Mouse (Mus musculus): ENCODE measurements around the gene Ptpro. TPM values are rescaled to one million over a fixed set of nuclear protein-coding genes. Genes with fewer than 3 reads are reported as not detected.

The Ptpro gene
- polyA plus RNA-seq, 1 experiment from 2014 or later = 1.5 TPM

DNA sequence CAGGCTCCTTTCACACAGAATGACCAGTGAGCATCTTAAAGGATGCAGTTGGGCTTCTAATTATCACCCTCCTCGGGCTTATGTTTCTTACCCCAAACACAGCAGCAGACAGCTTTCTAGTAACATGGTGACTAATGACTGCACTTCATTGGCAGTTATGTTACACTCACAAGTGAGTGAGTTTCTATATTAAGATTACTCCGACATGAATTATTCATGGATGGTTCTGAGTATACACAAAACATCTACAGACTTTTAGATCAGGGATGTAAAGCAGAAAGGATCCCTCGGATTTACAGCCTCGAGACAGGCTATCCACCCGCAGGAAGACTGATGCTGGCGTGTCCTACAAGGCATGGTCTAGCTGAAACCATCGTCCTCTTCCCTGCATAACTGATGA lies 230.8 kb downstream of the Ptpro start:
- no peaks in the 10 kb centered on the region for H3K9me3 ChIP-seq (replicated peaks; ENCODE audit: control insufficient read depth, low read length)
- 79% methylated on average over 7 of the region's 7 CpGs for WGBS (ENCODE audit: insufficient replicate concordance)
- H3K9ac ChIP-seq (ENCODE audit: low read depth, low read length) = no peak overlapping the region
- 0 out of 2 replicates have a peak, but pooled peaks cover 4% of the 10 kb centered on the region for H3K4me1 ChIP-seq (ENCODE audit: control insufficient read depth, insufficient read depth, low read length)
- H3K4me3 ChIP-seq (ENCODE audit: low read depth, low read length) = no peak overlapping the region
- no peak overlapping the region for H3K4me2 ChIP-seq
- no peaks in the 10 kb centered on the region for H3K27me3 ChIP-seq (ENCODE audit: control insufficient read depth, insufficient read depth, low read length)
- H3K27ac ChIP-seq (ENCODE audit: low read depth, low read length) = no peak overlapping the region
- no peak for ATAC-seq (replicated peaks; ENCODE audit: insufficient number of reproducible peaks, low FRiP score, low TSS enrichment)
- H3K36me3 ChIP-seq (ENCODE audit: control insufficient read depth, insufficient read depth, low read length) = no peaks in the 10 kb centered on the region

DNA sequence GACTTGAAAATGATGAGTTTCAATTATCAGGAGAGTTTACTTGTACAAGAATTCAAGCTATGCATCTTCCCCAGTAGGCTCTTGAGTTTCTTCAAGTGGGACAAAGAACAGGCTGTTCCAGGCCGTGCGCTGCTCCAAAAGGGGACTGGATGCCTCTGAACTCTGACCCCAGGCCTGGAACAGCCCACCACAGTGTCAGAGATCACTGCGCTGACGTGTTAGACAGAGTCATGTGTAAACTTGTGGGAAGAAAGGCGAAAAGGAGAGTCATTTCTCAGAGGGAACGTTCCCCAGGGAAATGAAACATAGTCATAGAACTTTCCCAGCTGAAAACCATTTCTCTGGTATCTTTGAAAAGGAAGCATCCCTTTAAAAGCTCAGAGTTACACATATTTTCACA lies 235.3 kb downstream of the Ptpro start:
- 0 out of 2 replicates have a peak, but pooled peaks cover 4% of the 10 kb centered on the region for H3K4me1 ChIP-seq (ENCODE audit: control insufficient read depth, insufficient read depth, low read length)
- H3K27me3 ChIP-seq (ENCODE audit: control insufficient read depth, insufficient read depth, low read length) = no peaks in the 10 kb centered on the region
- no peak for ATAC-seq (replicated peaks; ENCODE audit: insufficient number of reproducible peaks, low FRiP score, low TSS enrichment)
- H3K36me3 ChIP-seq (ENCODE audit: control insufficient read depth, insufficient read depth, low read length) = no peaks in the 10 kb centered on the region
- no peaks in the 10 kb centered on the region for H3K9me3 ChIP-seq (replicated peaks; ENCODE audit: control insufficient read depth, low read length)
- WGBS (ENCODE audit: insufficient replicate concordance) = 37% methylated on average over 6 of the region's 6 CpGs
- H3K9ac ChIP-seq (ENCODE audit: low read depth, low read length) = no peak overlapping the region
- no peak overlapping the region for H3K4me2 ChIP-seq
- no peak overlapping the region for H3K4me3 ChIP-seq (ENCODE audit: low read depth, low read length)
- no peak overlapping the region for H3K27ac ChIP-seq (ENCODE audit: low read depth, low read length)

DNA sequence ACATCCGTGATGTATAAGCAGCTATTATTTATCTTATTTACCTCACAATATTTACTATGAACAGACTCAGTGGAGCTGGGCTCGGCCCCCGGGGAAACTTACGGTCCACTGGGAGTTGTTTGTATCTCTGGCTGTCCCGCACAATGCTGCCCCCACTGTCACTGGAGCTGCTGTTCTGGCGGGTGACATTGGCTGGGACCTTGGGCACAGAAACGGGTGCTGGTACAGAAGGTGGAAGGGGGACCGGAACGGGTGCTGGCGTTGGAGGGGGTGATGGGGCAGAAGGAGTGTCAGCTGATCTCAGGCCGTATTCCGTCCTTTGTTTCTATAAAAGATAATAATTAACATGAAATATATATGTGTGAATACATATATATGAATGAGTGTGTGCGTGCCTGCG lies 238.0 kb downstream of the Ptpro start:
- Histone ChIP-seq H3K9ac (ENCODE audit: low read depth, low read length) (no peak overlapping the region), H3K4me1 (ENCODE audit: control insufficient read depth, insufficient read depth, low read length) (no peaks in the 10 kb centered on the region), H3K4me3 (ENCODE audit: low read depth, low read length) (no peak overlapping the region), H3K36me3 (ENCODE audit: control insufficient read depth, insufficient read depth, low read length) (no peaks in the 10 kb centered on the region), H3K9me3 (replicated peaks; ENCODE audit: control insufficient read depth, low read length) (no peaks in the 10 kb centered on the region), H3K4me2 (no peak overlapping the region), H3K27me3 (ENCODE audit: control insufficient read depth, insufficient read depth, low read length) (no peaks in the 10 kb centered on the region), H3K27ac (ENCODE audit: low read depth, low read length) (no peak overlapping the region)
- 87% methylated on average over 14 of the region's 14 CpGs for WGBS (ENCODE audit: insufficient replicate concordance)
- no peak for ATAC-seq (replicated peaks; ENCODE audit: insufficient number of reproducible peaks, low FRiP score, low TSS enrichment)

DNA sequence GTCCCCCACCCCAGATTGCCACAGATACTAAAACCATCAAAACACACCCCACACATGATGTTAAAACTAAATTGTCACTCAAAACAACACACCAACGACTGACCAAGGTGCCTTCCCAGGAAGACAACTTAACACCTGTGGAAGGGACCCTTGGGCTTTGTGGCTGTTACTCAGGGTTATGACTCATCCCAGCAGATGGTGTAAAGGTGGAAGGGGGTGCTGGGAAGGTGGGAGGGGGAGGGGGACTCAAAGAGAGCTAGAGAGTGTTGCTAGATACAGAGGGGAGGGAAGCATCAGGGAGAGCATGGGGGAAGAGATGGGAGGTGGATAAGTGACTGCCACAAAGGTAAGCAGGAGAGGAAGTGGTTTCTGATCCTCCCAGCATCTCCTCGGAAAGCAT lies 239.5 kb downstream of the Ptpro start:
- 46% methylated on average over 2 of the region's 2 CpGs for WGBS (ENCODE audit: insufficient replicate concordance)
- no peak overlapping the region for H3K9ac ChIP-seq (ENCODE audit: low read depth, low read length)
- H3K27ac ChIP-seq (ENCODE audit: low read depth, low read length) = no peak overlapping the region
- H3K36me3 ChIP-seq (ENCODE audit: control insufficient read depth, insufficient read depth, low read length) = no peaks in the 10 kb centered on the region
- ATAC-seq (replicated peaks; ENCODE audit: insufficient number of reproducible peaks, low FRiP score, low TSS enrichment) = no peak
- no peak overlapping the region for H3K4me2 ChIP-seq
- no peak overlapping the region for H3K4me3 ChIP-seq (ENCODE audit: low read depth, low read length)
- H3K4me1 ChIP-seq (ENCODE audit: control insufficient read depth, insufficient read depth, low read length) = no peaks in the 10 kb centered on the region
- H3K27me3 ChIP-seq (ENCODE audit: control insufficient read depth, insufficient read depth, low read length) = no peaks in the 10 kb centered on the region
- no peaks in the 10 kb centered on the region for H3K9me3 ChIP-seq (replicated peaks; ENCODE audit: control insufficient read depth, low read length)

DNA sequence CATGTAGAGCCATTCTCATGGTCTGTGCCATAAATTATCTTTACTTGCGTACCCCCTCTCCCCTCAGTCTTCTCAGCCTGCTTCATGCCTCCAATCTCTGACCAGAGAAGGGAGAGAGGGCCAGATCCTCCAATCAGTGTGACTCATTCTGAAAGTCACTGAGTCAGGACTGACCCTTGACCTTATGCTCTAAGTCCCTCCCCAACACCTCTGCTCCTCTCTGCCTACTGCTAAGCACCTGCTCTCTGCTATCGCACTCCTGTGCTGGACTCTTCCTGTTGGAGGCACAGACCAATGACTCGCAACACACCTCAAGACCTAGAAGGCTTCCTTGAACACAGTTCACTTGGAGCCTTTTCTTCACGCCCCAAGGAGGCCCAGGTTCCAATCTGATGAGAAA lies 240.5 kb downstream of the Ptpro start:
- WGBS (ENCODE audit: insufficient replicate concordance) = 82% methylated on average over 4 of the region's 4 CpGs
- no peaks in the 10 kb centered on the region for H3K27me3 ChIP-seq (ENCODE audit: control insufficient read depth, insufficient read depth, low read length)
- no peak overlapping the region for H3K9ac ChIP-seq (ENCODE audit: low read depth, low read length)
- no peak overlapping the region for H3K4me2 ChIP-seq
- no peak for ATAC-seq (replicated peaks; ENCODE audit: insufficient number of reproducible peaks, low FRiP score, low TSS enrichment)
- no peak overlapping the region for H3K27ac ChIP-seq (ENCODE audit: low read depth, low read length)
- no peaks in the 10 kb centered on the region for H3K9me3 ChIP-seq (replicated peaks; ENCODE audit: control insufficient read depth, low read length)
- no peaks in the 10 kb centered on the region for H3K36me3 ChIP-seq (ENCODE audit: control insufficient read depth, insufficient read depth, low read length)
- H3K4me3 ChIP-seq (ENCODE audit: low read depth, low read length) = no peak overlapping the region
- H3K4me1 ChIP-seq (ENCODE audit: control insufficient read depth, insufficient read depth, low read length) = no peaks in the 10 kb centered on the region

DNA sequence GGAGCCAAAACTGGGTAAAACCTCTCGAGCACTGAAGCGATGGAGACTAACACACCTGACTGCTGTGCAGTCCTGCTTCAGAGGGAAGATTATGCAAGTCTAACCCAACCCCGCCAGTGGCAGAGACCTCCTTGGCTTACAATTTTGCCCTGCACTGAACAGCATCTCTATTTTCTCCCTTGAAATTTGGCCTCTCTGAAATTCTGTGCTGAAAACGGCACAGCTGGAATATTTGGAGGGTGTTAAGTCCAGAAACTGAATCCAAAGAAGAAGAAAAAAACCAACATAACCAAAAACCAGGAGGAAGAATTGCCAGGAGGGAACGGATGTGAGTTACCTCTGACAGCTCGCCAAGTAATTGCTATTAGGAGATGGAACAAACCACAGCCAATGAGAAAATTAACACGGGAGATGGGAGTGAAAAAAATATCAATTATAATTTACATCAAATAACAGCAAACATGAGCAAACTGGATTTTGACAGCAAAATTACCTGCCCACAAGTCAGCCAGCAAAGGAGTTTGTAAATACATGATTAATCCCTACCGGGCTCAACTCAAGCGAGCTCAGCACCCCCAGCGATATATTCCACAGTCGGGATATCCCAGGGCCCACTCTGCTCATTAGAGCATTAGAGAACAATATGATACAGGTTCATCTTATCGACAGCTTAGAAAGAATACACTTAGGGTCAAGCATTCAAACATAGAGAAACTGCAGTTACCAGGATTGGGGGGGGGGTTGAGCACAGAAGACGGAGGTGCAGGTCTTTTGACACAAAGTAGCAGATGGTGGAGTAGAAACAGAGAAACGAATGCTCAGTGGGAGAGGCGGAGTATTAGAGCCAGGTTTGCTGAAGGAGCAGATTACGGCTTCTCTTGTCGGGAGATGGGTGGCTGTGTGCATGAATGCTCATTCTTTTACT lies 241.4 kb downstream of the Ptpro start:
- H3K9me3 ChIP-seq (replicated peaks; ENCODE audit: control insufficient read depth, low read length) = no peaks in the 10 kb centered on the region
- 84% methylated on average over 17 of the region's 17 CpGs for WGBS (ENCODE audit: insufficient replicate concordance)
- H3K36me3 ChIP-seq (ENCODE audit: control insufficient read depth, insufficient read depth, low read length) = no peaks in the 10 kb centered on the region
- H3K4me1 ChIP-seq (ENCODE audit: control insufficient read depth, insufficient read depth, low read length) = no peaks in the 10 kb centered on the region
- H3K4me2 ChIP-seq = no peak overlapping the region
- no peaks in the 10 kb centered on the region for H3K27me3 ChIP-seq (ENCODE audit: control insufficient read depth, insufficient read depth, low read length)
- H3K27ac ChIP-seq (ENCODE audit: low read depth, low read length) = no peak overlapping the region
- no peak overlapping the region for H3K4me3 ChIP-seq (ENCODE audit: low read depth, low read length)
- no peak for ATAC-seq (replicated peaks; ENCODE audit: insufficient number of reproducible peaks, low FRiP score, low TSS enrichment)
- no peak overlapping the region for H3K9ac ChIP-seq (ENCODE audit: low read depth, low read length)

DNA sequence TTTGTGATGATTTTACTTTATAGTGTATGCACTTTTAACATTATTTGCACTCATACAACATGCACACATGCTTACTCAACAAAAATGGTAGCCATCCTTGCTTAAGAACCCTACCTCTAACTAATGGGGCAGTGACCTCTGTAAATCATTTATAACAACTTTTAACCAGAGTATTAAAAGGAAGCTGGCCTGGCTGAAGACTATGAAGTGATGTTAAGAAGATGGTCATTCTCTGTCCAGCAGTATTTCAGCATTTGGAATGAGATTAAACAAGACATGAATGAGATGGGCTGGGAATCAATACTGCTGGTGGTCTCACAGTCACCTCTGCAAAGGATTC lies 242.0 kb downstream of the Ptpro start:
- Histone ChIP-seq H3K4me2 (no peak overlapping the region), H3K27ac (ENCODE audit: low read depth, low read length) (no peak overlapping the region), H3K27me3 (ENCODE audit: control insufficient read depth, insufficient read depth, low read length) (no peaks in the 10 kb centered on the region), H3K4me3 (ENCODE audit: low read depth, low read length) (no peak overlapping the region), H3K9me3 (replicated peaks; ENCODE audit: control insufficient read depth, low read length) (no peaks in the 10 kb centered on the region), H3K9ac (ENCODE audit: low read depth, low read length) (no peak overlapping the region), H3K36me3 (ENCODE audit: control insufficient read depth, insufficient read depth, low read length) (no peaks in the 10 kb centered on the region), H3K4me1 (ENCODE audit: control insufficient read depth, insufficient read depth, low read length) (no peaks in the 10 kb centered on the region)
- ATAC-seq (replicated peaks; ENCODE audit: insufficient number of reproducible peaks, low FRiP score, low TSS enrichment) = no peak

DNA sequence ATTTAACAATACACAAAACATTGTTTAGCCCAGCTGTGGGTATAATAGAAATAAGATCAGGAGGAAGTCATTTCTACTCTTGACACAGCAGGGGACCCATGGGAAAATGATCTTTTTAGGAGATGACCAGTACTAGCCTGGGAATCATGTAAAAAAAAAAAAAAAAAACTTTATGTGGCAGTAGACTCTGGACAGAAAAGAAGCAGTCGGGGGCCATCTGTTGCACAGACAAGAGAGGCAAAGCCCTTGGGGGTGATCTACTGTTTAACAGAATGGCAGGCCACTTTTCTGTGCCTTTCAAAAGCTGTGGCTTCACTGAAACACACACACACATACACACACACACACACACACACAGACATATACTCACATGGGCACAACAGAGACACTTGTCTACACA lies 242.7 kb downstream of the Ptpro start:
- Histone ChIP-seq H3K4me1 (ENCODE audit: control insufficient read depth, insufficient read depth, low read length) (no peaks in the 10 kb centered on the region), H3K9me3 (replicated peaks; ENCODE audit: control insufficient read depth, low read length) (no peaks in the 10 kb centered on the region), H3K4me3 (ENCODE audit: low read depth, low read length) (no peak overlapping the region), H3K27me3 (ENCODE audit: control insufficient read depth, insufficient read depth, low read length) (no peaks in the 10 kb centered on the region), H3K4me2 (no peak overlapping the region), H3K9ac (ENCODE audit: low read depth, low read length) (no peak overlapping the region), H3K27ac (ENCODE audit: low read depth, low read length) (no peak overlapping the region), H3K36me3 (ENCODE audit: control insufficient read depth, insufficient read depth, low read length) (no peaks in the 10 kb centered on the region)
- WGBS (ENCODE audit: insufficient replicate concordance) = 78% methylated on average over 1 of the region's 1 CpGs
- ATAC-seq (replicated peaks; ENCODE audit: insufficient number of reproducible peaks, low FRiP score, low TSS enrichment) = no peak

DNA sequence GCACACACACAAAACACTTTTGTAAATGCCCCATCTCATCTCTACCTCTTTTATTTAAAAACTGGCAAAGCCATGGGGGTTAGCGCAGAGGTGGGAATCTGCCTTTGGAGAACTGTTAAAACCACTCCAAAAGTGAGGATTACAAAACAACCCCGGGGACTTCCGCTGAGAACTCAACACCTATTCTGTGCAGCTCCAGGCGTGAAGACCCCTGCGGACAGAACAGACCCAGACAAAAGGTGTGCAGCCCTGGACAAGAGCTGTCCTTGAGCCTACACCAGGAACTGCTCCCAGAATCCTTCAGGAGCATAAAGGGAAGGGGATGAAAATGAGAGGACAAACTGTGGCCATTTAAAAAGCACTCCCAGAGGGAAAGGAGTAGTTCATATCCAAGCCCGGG lies 243.1 kb downstream of the Ptpro start:
- Histone ChIP-seq H3K9me3 (replicated peaks; ENCODE audit: control insufficient read depth, low read length) (no peaks in the 10 kb centered on the region), H3K27me3 (ENCODE audit: control insufficient read depth, insufficient read depth, low read length) (no peaks in the 10 kb centered on the region), H3K36me3 (ENCODE audit: control insufficient read depth, insufficient read depth, low read length) (no peaks in the 10 kb centered on the region), H3K4me1 (ENCODE audit: control insufficient read depth, insufficient read depth, low read length) (no peaks in the 10 kb centered on the region), H3K27ac (ENCODE audit: low read depth, low read length) (no peak overlapping the region), H3K4me3 (ENCODE audit: low read depth, low read length) (no peak overlapping the region), H3K9ac (ENCODE audit: low read depth, low read length) (no peak overlapping the region), H3K4me2 (no peak overlapping the region)
- no peak for ATAC-seq (replicated peaks; ENCODE audit: insufficient number of reproducible peaks, low FRiP score, low TSS enrichment)
- WGBS (ENCODE audit: insufficient replicate concordance) = 67% methylated on average over 6 of the region's 6 CpGs
